Mouse (Mus musculus) ES-E14 (cell line): ENCODE measurements around the gene Rpl13.

Experiments
- HCFC1 ChIP-seq: IDR thresholded peaks from 2 replicates; pipeline ENCODE4 v1.6.1; 2012; ENCODE audit warnings: low read length, inconsistent platforms, borderline replicate concordance; ENCODE audit not compliant: insufficient read depth
- MAFK ChIP-seq: IDR thresholded peaks from 2 replicates; pipeline ENCODE4 v1.6.1; 2014; ENCODE audit warnings: mild to moderate bottlenecking, low read depth, low read length, inconsistent platforms; ENCODE audit not compliant: insufficient read depth
- ZC3H11A ChIP-seq: IDR thresholded peaks from 2 replicates; pipeline ENCODE4 v1.6.1; 2012; ENCODE audit warnings: low read depth, mild to moderate bottlenecking, inconsistent platforms, low read length, borderline replicate concordance
- ZNF384 ChIP-seq: IDR thresholded peaks from 2 replicates; pipeline ENCODE4 v1.6.1; 2012; ENCODE audit warnings: low read depth, low read length, inconsistent platforms

DNA sequence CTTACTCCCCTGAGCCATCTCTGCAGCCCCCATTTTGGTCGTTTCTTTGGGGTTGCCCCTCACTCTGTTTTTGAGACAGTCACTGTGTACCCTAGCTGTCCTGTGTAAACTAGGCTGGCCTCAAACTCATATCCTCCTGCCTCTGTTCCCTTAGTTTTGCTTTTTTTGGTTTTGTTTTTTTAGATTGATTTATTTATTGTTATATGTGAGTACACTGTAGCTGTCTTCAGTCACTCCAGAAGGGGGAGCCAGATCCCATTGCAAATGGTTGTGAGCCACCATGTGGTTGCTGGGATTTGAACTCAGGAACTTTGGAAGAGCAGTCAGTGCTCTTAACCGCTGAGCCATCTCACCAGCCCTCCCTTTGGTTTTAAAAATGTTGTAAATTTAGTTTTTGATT is 4.4 kb downstream of the Rpl13 start:
- TF ChIP-seq ZC3H11A (no peak), MAFK (no peak), HCFC1 (no peak), ZNF384 (peak; percentile 85)
